Mouse (Mus musculus) kidney, postnatal 4 days (tissue): ENCODE data around the gene Gm867.
A peak's percentile ranks its signal among the peaks of the same experiment; 100 is the strongest.

Experiments
- DNase-seq, 2 experiments: peaks; one replicate each; pipeline ENCODE4 v3.0.0; 2021; ENCODE audit warnings: mixed read lengths in 2 of 2

Gene Gm867

GRCm38 (mm10) chr10:75940520-75940919 lies at the start of gene Gm867:
TSS of gene Gm867 (minus strand) at chr10:75940672.
- no peak for DNase-seq

DNA sequence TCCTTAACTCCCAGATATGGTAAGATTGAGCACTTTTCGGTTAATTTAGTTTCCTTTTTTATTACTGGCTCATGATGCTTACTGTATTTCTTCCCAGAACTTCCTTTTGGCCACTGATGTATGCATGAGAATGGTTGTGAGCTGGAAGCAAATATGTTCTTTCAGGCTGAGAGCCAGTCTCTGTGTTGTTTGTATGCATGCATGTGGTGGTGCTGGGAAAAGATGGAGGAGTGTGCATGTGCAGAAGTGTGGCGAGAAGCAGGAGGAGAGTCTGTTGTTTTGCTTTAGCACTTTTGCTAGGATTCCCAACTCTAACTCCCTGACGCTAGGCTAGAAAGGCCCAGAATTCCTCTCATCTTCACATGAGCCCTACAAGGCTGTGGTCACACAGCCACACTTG lies 39.0 kb upstream of the Gm867 start:
- no peak for DNase-seq

DNA sequence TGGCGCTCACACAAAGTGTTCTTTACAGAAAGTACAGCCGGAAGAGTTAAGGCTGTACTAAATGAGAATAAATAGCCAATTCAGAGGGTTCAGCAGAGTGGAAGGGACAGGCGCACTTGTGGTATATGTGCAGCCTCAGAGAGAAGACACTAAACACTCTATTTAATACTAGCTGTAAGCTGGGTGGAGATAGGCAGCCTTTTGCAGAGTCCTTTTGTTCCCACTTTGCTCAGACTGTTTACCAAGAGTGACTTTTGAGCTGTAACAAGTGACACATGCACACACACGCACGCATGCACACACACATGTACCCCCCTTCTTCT lies 38.3 kb upstream of the Gm867 start:
- no peak for DNase-seq

DNA sequence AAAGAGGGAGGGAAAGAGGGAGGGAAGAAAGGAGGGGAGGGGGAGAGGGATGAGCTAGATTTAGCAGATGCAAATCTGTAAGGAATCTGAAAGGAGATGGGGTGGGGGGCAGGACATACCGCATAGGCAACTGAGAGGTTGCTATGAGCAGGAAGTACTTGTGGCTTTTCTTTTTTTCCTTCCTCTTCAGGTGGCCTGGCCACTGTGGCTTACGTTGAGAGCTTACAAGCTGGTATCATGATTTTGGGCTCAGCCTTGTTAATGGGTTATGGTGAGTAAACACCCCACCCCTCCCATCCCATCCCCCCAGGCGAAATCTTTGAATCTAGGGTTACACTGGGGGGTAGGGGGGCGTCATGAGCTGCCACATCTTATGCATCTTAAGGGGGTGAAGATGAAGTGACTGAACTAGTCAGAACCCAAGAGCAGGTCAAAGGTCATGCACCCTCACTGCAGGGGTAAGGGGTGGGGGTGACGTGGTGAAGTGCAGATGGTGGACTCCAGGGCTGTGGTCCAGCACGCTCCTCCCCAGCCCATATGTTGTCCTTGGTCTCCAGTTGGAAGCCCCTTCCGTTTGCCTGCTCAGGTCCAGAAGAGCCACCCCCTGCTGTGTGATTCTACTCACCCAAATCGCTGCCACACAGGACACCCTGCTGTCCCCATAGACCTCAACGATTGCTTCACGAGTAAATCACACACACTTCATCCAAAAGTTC lies 37.8 kb upstream of the Gm867 start:
- DNase-seq, result no peak

- DNase-seq, result peak; percentile 11 to 28
Observed at GRCm38 (mm10) chr10:75975216-75975615, 34.7 kb upstream of the Gm867 start.

GRCm38 (mm10) chr10:75973846-75974245 lies 33.4 kb upstream of the Gm867 start:
- DNase-seq, result no peak

DNA sequence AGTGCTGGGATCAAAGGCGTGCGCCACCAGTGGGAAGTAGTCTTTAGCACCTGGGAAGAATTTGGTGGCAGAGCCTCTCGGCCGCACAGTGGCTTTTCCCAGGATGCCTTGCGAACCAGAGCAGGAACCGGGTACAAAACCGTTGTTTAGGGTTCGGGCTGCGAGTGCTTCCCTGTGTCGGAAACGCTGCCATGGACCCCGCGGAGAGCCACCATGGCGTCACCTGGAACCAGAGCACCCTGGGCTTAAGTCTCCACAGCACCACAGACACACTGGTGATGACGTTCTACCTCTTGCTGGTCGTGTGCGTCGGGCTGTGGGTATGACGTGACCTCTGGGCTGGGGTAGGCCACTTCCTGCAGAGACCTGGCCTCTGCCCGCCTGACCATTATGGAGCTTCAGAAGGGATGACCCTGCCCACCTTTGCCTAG lies 13.9 kb upstream of the Gm867 start, which contains the start of gene Gm5134:
TSS of gene Gm5134 (plus strand) at position 134 of the 431 bp plus-strand sequence.
- DNase-seq, result no peak

DNA sequence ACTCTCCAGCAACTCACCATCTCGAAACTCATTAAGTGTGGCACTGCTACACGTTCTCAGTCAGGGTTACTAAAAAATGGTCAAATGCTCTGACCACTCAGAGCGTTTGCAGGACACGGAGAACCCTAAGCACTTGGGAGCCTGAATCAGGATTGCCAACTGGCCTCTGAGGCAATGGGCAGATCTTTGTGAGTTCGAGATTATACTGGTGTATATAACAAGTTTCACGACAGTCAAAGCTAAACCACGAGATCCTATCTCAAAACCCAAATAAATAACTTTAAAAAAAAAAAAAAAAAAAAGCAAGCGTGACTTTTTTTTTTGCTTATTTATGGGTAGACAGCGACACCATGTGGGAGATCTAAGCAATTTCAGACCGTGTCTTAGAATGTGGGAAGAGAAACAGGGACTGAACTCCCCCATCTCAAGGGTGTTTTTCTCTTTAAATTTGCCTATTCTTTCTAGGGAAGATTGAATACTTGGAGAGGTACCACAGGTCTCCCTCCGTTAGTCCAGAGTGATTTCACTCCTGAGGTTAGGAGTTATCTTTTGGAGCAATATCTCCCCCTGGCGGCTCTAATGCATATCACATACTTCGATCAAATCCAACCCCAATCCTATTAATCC lies 11.1 kb upstream of the Gm867 start:
- peak; percentile 49 to 64 for DNase-seq

GRCm38 (mm10) chr10:75950791-75951210 lies 10.3 kb upstream of the Gm867 start:
- DNase-seq, result peak; percentile 61 to 77

DNA sequence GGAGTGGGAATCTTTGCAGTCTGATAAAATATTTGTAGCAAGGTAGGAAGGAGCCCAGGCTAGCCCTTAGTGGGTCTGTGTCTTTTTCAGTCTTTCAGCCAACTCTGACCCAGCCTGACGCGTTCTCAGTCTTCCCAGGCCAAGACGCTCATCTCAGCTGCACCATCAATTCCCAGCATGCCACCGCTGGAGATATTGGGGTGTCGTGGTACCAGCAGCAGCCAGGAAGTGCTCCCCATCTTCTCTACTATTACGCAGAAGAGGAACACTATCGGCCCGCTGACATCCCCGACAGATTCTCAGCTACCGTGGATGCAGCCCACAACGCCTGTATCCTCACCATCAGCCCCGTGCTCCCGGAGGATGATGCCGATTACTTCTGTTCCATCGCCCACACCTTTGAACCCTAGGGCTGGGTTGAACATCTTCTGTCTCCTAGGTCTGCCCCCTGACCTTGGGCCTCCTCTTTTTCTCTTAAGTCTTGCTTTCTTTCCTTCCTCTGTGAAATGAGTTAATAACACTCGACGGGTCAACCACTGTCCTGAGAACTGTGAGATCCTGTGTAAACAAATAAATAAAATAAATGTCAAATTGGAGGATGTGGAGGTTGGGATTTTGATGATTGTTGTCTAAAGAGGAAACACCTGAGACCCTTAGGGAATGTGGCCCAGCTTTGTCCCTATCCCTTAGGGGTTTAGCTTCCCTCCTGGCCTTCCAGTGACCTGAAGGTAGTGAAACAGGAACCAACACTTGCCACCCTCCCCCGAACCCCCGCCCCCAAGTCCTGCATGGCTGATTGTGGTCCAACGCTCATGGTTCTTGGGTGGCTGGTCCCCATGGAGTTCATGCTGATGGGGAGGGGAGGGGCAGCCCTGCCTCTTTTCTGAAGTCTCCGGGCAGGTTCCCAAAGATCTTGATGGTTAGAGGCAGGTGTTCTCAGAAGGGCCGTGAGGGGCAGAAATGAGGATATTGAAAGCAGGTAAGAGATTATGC lies 8.9 kb upstream of the Gm867 start:
- peak in 1 of 2 experiments; percentile 36 for DNase-seq

GRCm38 (mm10) chr10:75948079-75948478 lies 7.6 kb upstream of the Gm867 start:
- DNase-seq, result no peak

GRCm38 (mm10) chr10:75945896-75946295 lies 5.4 kb upstream of the Gm867 start:
- DNase-seq, result no peak

- DNase-seq, result no peak
Observed at GRCm38 (mm10) chr10:75945213-75945612, 4.7 kb upstream of the Gm867 start.

DNA sequence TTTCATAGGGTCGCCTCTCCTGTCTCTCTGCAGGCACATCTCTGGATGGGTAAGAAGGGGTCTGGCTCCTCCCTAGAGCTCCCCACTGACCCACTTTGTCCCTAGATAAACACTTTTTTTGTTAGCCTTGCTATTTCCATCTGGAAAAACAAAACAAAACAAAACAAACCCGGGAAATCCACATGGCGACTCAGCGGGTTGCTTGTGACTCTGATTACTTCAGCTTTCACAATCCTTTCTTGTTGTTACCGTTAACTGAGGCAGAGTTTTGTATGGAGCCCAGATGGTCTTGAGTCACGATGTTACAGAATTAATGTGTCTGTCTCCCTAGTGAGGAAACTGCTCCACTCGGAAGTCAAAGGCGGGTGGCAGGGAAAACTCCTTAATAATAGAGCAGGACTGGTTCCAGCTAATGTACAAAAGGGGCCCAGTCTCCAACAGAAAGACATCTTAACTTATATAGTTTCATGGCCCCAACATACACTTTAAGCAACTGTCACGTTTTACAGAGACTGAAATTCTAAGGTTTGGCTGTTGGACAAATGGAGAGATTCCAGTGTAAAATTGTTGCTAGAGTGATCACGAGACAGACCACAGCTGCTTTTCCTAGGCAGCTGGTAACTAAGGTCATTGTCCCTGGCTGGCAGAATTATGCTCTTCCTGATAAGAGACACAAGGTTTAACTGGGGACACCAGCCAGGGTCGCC lies 3.7 kb upstream of the Gm867 start:
- DNase-seq, result peak; percentile 35 to 54

GRCm38 (mm10) chr10:75942736-75943477 lies 2.4 kb upstream of the Gm867 start, which contains the start of gene Vpreb3:
TSS of gene Vpreb3 (plus strand) at chr10:75943057.
- no peak for DNase-seq

DNA sequence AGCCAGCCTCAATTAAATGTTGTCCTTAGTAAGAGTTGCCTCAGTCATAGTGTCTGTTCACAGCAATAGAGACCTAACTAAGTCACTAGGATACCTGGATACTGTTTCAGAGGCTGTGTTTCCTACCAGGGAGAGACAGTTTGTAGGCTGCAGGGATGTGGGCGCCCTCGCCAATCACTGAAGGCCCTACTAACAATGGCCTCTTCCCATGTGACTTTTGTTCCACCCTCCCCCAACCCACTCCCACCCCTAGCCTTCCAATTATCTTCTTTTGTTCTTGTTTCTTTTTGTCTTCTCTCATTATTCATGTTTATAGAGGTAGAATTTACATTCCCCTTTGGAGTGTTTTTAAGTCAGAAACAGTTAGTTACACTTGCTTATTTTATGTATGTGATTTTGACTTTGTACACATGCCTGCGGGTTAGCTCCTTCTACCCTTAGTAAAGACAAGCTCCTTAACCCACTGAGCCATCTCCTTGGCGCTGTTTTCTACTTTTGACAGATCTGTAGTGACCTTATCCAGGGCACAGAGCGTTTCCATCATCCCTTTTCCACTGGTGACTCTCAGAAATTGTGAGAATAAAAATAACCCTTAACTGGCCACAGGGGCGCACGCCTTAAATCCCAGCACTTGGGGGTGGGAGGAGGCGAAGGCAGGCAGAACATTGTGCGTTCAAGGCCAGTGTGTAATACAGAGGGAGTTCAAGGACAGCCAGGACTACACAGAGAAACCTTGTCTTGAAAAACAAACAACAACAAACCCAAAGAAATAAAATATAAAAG lies 761 bp upstream of the Gm867 start:
- no peak for DNase-seq

DNA sequence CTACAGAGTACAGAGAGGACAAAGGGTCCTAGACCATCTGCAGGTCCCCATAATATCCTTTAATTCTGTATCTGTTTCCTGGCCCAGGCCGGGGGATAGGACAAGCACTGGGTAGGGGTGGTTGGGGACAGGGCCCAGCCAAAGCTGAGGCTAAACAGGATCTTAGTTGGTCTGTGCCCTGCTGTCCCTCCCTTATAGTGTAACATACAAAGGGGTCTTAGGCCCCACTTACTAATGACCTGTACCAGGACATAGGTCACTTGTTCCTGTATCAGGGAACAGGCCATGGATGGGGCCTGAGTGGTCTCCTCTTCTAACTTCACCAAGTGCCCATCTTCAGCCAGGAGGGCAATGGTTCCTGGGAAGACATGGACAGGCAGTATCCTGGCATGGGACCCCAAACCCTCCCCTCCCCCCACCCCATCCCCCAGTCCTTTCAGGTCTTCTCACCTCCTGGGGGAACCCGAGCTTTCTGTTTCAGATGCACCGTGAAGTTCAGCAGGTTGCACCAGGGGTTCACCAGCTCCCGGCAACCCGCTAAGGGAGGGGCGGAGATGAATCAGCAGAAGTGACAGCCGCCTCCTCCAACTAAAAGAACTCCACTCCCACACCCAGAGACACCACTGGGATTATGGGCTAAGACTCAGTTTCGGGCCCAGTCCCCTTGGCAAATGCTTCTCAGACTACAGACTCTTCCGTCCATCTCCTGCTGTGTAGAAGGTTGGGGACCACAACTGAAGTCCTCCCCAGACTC lies 814 bp downstream of the Gm867 start:
- no peak for DNase-seq

DNA sequence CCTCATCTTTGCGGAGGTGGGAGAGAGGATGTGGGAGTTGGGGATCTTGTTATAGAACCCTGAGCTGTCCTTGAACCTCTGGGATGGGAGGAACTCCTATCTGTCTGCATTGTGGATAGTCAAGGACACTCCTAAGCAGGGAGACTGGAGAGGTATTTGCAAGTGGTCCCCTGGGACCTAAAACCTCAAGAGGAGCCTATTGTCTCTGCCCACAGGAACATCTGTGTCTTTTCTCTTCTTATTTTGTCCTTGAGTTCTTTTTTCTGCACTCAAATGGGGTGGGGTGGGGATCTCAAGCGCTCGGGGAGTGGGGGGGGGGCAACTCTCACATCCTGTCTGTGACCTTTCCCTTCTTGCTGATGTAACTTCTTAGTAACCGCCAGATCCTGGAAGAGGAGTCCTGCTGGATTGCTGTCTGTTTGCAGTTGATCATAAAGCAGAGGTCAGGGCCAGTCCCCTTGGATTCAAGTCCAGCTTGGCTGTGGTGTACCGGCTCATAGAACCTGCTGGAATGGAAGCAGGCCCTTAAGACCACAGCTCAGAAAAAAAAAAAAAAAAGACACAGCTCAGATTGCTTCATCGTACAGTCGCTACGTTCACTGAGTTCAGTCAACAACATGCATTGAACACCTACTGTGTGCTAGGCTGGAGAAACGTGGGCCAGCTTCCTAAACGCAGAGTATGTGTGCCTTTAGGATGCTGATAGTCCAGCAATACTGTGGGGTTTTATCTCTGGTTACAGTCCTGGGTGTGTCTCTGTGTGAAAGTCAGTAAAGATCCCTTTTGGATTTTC lies 2.4 kb downstream of the Gm867 start:
- DNase-seq, result no peak

DNA sequence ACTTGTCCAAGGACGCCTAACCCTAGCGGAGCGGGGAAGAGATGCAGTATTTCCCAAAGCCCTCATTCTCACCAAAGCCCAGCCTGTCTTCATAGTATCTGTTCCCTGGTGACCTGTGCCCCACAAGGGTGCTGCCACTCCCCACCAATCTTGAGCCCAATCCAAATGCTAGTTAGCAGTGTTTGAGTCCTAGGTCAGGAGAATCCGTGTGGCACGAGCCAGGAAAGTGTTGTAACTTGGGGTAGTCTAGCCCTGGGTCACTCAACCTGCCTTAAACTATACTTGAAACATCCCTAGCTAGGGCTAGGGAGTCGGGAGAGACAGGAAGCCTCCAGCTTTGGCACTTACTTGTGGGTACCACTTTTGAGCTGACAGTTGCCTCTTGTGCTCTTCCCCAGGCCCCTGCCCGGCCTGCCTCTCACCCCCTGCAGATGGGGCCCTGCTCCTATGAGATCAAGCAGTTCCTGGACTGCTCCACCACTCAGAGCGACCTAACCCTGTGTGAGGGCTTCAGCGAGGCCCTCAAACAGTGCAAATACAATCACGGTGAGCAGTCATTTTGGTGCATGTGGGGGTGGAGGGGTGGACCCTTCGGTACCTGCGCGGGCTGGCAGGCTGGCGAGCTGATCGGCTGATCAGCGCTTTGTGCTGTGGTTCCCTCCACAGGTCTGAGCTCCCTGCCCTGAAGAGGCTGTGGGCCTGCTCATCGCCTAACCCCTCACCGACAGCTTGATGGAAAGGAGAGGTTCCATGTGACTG lies 3.4 kb downstream of the Gm867 start:
- no peak for DNase-seq
